Mouse (Mus musculus) adrenal gland, postnatal 4 days (tissue): ENCODE results near the gene Prss21. TPM values are rescaled to one million over a fixed set of nuclear protein-coding genes. Genes with fewer than 3 reads are reported as not detected.
"Not testable (repeated sequence)": the region's sequence is repeated elsewhere in the genome, so short reads cannot be mapped to it uniquely, and the experiment has no call there.

Experiments
- DNase-seq, 2 experiments: peaks; one replicate each; pipeline ENCODE4 v3.0.0; 2021 to 2022; ENCODE audit warnings: low spot score in 2 of 2, mixed read lengths in 2 of 2
- microRNA-seq: library from miRNA; unstranded; fragments of <30 nt; microRNA quantifications from one replicate; pipeline ENCODE4 v1.2.0, GENCODE M21; 2021
- total RNA-seq, 2 experiments: library from RNA; stranded (reverse); gene quantifications; 2 replicates each; pipeline ENCODE4 v1.2.3; 2021

The Prss21 gene
- total RNA-seq, 2 experiments from 2014 or later, result not detected

DNA sequence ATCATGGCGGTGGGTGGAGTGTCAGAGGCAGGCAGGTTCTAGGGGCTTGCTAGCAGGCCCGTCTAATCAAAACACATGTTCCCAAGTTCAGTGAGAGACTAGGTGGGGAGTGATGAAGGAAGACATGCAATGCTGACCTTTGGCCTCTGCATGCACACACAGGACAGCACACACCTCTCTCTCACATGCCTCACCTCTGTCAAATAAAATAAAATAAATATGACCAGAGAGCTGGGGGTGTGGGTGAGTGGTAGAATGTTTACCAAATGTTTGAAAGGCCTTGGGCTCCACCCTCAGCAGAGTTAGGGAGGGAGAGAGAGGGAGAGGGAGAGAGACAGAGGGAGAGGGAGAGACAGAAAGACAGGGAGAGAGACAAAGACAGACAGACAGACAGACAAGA lies 9.9 kb upstream of the Prss21 start:
- no peak for DNase-seq

DNA sequence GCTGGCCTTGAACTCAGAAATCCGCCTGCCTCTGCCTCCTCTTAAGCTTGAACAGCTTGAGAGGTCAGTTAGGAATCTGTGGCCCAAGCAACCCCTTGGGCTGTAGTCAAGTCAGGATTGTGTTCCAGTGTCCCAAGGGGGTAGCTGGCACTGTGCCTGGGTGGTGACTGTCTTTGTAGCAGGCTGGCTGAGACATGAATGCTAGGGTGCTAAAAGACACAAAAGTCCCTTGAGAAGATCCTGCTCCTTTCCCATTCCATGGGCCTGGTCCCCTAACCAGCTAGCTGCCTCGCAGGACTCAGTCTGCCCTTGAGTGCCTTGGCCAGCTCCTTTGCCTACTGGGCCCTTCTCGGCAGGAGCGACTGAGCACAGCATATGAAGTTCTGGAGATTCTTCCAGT lies 4.9 kb upstream of the Prss21 start:
- DNase-seq, result no peak

DNA sequence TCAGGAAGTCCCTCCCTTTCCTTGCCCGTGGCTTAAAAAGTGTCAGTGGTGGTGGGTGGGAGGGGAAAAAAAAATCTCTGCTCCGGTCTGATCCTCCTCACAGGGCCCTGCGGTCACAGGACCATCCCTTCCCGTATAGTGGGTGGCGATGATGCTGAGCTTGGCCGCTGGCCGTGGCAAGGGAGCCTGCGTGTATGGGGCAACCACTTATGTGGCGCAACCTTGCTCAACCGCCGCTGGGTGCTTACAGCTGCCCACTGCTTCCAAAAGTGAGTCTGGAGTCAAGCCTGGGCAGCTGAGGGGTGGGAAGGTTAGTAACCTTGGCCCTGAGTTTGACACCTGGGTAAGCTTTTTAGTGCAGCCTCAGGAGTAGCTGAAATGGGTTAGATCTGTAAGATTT lies 657 bp downstream of the Prss21 start:
- no peak for DNase-seq

DNA sequence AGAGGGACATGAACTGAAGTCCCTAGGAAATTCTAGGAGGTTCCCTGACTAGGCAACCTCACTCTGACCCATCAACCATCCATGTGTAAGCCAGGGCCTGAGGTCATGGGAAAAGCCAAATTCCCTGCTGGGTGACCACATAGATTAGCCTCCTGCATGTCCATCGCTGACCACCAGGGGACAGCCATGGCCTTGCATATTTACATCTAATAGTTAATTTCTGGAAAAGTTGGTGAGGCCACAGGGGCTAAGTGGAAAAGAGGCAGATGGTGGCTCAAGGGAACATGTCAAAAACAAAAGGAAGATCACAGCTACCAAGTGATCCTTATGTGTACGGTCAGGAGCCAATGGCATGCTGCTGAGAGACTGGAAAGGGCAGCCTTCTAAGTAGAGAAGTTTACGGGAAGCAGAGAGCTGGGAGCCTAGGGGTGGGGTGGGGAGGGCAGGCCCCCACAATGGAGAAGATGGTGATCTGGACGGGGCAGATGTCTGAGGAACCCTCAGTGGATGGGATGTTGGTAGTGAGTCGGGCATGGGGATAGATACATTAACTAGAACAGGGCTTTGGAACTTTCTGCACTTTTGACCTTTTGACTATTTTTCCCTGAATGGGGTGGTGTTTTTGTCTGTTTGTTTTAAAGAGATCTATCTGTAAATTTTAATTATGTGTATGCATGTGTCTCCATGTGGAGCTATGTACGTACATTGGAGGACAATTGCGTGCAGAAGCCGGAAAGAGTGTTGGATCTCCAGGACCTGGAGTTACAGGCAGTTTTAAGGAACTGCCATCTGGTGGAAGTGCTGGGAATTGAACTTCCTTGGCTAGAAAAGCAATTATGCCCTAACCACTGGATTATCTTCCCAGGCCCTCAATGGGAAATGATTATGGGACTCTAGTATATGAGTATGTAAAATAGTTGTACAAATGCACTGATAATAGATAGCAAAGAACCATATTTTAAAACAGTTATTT lies 6.3 kb downstream of the Prss21 start:
- no peak for DNase-seq

DNA sequence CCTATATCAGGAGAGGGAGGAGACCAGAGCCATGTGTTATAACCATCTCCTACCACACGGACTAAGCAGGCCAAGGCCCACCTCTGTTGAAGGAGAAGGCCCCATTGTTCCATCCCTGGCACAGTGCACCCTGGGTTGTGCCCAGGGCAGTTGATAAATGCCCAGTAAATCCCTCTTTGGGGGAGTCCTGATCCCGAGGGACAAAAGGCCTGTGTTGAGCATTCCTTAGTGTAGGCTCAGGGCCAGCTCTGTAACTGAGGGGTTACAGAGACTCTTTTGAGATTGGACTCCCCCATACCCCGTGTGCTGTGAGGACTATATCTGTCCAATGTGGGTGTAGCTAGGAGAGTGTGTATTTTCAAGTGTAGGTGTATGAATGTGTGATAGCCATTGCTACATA lies 8.9 kb downstream of the Prss21 start:
- DNase-seq, result no peak

DNA sequence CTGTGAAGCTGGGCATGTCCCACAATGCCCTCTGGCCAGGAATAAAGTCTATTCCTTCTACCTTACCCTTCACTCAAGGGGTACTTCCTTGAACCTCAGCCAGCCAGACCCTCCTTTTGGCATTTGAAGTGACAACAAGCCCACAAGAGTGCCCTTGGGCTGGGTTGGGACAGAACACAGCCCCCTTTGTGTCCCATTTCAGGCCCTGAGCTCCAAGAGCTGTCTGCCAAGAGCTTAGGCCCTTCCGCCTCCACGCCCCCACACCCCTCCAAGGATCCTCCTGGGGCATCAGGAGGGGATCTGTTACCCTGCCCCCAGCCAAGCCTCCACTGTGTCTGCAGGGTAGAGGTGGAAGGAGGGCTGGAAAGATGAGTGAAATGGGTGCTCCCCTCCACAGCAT lies 9.3 kb downstream of the Prss21 start:
- no peak for DNase-seq

DNA sequence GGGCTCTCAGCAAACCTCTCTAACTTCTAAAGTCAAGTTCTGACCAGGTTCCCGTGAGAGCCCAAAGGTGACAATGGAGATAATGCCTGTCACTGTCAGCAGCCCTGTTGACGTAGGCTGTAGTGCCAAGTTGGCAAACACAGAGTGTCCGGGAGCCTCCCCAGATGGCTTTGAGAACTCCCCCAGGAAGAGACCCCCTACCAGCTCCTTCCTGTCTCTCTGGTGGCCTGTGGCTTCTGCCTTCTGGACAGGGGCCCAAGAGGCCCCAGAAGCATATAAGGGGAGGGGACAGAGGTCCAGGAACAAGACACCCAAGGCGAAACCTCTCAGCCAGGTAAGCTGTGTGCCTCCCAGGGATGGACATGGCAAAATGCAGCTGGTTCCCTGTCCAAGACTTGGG lies 12.7 kb downstream of the Prss21 start, which contains the start of the genes Dcpp1 and Dcpp2:
Gene Dcpp1 (plus strand): TSS at position 301 of the 400 bp plus-strand sequence.
Gene Dcpp2 (plus strand): TSS at position 305 of the 400 bp plus-strand sequence.
- DNase-seq, result not testable (repeated sequence)

DNA sequence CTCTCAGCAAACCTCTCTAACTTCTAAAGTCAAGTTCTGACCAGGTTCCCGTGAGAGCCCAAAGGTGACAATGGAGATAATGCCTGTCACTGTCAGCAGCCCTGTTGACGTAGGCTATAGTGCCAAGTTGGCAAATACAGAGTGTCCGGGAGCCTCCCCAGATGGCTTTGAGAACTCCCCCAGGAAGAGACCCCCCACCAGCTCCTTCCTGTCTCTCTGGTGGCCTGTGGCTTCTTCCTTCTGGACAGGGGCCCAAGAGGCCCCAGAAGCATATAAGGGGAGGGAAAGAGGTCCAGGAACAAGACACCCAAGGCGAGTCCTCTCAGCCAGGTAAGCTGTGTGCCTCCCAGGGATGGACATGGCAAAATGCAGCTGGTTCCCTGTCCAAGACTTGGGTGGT lies 49.3 kb downstream of the Prss21 start, which contains the start of gene Dcpp3:
Gene Dcpp3 (plus strand): TSS at position 301 of the 400 bp plus-strand sequence.
- DNase-seq, result not testable (repeated sequence)

Small RNAs within 50 kb of the gene (microRNA-seq; reads per million reads assigned to microRNA genes)
- gene Mir5125, result 1.6 reads per million

Other genes starting within 250 kb of the Prss21 start
- under 1 TPM; 0.56 to 0.90 TPM for gene Mmp25, start 222.8 kb upstream of the Prss21 start, total RNA-seq
- under 1 TPM in 1 of 2 experiments, not detected in 1; 0.31 TPM for gene Bicdl2, start 207.6 kb upstream of the Prss21 start, total RNA-seq
- gene Hcfc1r1, start 194.5 kb upstream of the Prss21 start, total RNA-seq, result 100 to 1,000 TPM; 132 to 134 TPM
- gene Thoc6, start 194.2 kb upstream of the Prss21 start, total RNA-seq, result 10 to 100 TPM; 26.7 to 27.5 TPM
- gene Tnfrsf12a, start 190.6 kb upstream of the Prss21 start, total RNA-seq, result 10 to 100 TPM; 53.2 to 53.8 TPM
- 10 to 100 TPM in 1 of 2 experiments, not detected in 1; 12.1 TPM for gene Cldn6, start 188.8 kb upstream of the Prss21 start, total RNA-seq
- 1 to 10 TPM in 1 of 2 experiments, not detected in 1; 2.4 TPM for gene Cldn9, start 184.0 kb upstream of the Prss21 start, total RNA-seq
- gene 1520401A03Rik, start 145.3 kb upstream of the Prss21 start, total RNA-seq, result 1 to 10 TPM in 1 of 2 experiments, under 1 TPM in 1; 0.99 to 1.3 TPM
- gene Pkmyt1, start 141.7 kb upstream of the Prss21 start, total RNA-seq, result 10 to 100 TPM; 20.0 to 22.4 TPM
- 10 to 100 TPM; 13.8 to 14.6 TPM for gene Paqr4, start 127.2 kb upstream of the Prss21 start, total RNA-seq
- under 1 TPM in 1 of 2 experiments, not detected in 1; 0.14 TPM for gene Kremen2, start 122.2 kb upstream of the Prss21 start, total RNA-seq
- gene Flywch1, start 96.5 kb upstream of the Prss21 start, total RNA-seq, result 10 to 100 TPM; 60.9 to 62.4 TPM
- gene Flywch2, start 82.0 kb upstream of the Prss21 start, total RNA-seq, result 10 to 100 TPM; 14.0 to 14.4 TPM
- gene Srrm2, start 77.5 kb upstream of the Prss21 start, total RNA-seq, result 100 to 1,000 TPM; 855 to 927 TPM
- gene Elob, start 38.9 kb upstream of the Prss21 start, total RNA-seq, result 100 to 1,000 TPM; 364 to 381 TPM
- gene Prss33, start 32.0 kb upstream of the Prss21 start, total RNA-seq, result not detected
- gene Prss32, start 24.2 kb upstream of the Prss21 start, total RNA-seq, result not detected
- gene Prss41, start 23.9 kb upstream of the Prss21 start, total RNA-seq, result 1 to 10 TPM; 1.6 to 1.9 TPM
- gene Dcpp1, start 12.8 kb downstream of the Prss21 start, total RNA-seq, result not detected
- gene Dcpp2, start 12.8 kb downstream of the Prss21 start, total RNA-seq, result not detected
- gene Dcpp3, start 49.4 kb downstream of the Prss21 start, total RNA-seq, result not detected
- gene Sbp, start 73.6 kb downstream of the Prss21 start, total RNA-seq, result not detected
- not detected for gene Sbpl, start 87.2 kb downstream of the Prss21 start, total RNA-seq
- gene Prss30, start 112.5 kb downstream of the Prss21 start, total RNA-seq, result not detected
- not detected for gene Prss22, start 130.0 kb downstream of the Prss21 start, total RNA-seq
- not detected for gene Prss27, start 170.1 kb downstream of the Prss21 start, total RNA-seq
- 10 to 100 TPM; 34.4 to 34.5 TPM for gene Kctd5, start 205.4 kb downstream of the Prss21 start, total RNA-seq